Mouse (Mus musculus) c-Kit-negative CD71-positive TER-119-positive erythroid progenitor cells, embryonic 14.5 days (primary cell): ENCODE measurements around the gene Olfr170.
"Not testable (repeated sequence)": the region's sequence is repeated elsewhere in the genome, so short reads cannot be mapped to it uniquely, and the experiment has no call there.

ENCODE experiments used
- DNase-seq: peaks from one replicate; pipeline ENCODE4 v3.0.0-alpha.2; 2013; ENCODE audit warnings: low read depth, low spot score

The Olfr170 gene

DNA sequence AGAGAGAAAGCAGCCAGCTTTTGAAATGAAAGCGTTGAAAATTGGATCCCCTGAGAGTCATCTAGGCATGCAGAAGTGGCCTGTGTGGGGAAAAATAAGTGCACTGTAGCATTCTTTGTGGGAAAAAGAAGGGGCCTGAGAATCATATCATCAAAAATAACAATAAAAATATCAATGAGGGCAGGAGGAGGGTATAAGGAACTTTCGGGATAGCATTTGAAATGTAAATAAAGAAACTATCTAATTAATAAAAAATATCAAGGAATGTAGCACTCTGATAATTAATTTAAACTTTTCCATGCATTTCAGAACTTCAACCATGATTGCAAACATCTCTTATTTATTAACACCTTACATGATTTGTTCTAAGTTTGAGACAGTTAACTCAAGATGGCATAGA, at the start of gene Olfr170:
Gene Olfr170 (minus strand): TSS at position 101 of the 400 bp plus-strand sequence.
- DNase-seq: not testable (repeated sequence)

DNA sequence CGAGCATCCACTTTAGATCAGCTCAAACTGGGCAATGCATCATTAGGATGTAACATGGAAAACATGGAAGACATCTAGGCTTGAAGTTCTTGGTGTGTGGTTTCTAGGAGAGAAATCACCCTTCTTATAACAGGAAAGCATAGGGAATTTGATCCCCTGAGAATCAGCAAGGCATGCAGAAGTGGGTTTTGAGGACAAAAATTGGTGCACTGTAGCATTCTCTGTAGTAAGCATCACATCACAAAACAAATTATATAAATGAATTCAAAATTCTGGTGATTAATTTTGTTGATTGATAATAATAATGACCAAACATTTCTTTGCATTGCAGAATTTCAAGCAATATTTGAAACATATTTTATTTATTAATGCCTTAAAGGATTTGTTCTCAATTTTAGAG, 18.1 kb upstream of the Olfr170 start, which contains the start of gene Olfr171:
Gene Olfr171 (minus strand): TSS at position 101 of the 400 bp plus-strand sequence.
- no peak for DNase-seq

DNA sequence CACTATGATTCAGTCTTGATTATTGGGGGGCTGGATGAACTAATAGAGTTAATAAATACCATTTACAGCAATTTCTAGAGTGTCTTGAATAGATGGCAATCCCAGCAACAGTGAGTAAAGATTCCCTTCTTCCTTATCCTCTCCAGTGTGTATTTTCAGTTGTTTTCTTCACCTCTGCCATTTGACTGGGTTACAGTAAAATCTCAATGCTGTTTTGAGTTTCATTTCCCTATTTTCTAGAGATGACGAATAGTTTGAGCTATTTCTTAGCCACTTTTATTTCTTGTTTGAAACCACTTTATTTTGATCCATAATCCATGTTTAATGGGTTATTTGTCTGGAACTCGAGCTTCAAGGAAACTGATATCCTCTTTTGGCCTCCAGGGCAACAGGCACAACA, 8.5 kb downstream of the Olfr170 start:
- DNase-seq: no peak

DNA sequence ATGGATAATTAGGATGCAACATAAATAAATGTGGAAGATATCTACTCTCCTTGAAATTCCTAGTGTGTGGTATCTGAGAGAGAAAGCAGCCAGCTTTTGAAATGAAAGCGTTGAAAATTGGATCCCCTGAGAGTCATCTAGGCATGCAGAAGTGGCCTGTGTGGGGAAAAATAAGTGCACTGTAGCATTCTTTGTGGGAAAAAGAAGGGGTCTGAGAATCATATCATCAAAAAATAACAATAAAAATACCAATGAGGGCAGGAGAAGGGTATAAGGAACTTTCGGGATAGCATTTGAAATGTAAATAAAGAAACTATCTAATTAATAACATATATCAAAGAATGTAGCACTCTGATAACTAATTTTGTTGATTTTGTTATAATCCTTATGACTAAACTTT, 40.0 kb downstream of the Olfr170 start, which contains the start of gene Olfr169:
Gene Olfr169 (minus strand): TSS at position 101 of the 400 bp plus-strand sequence.
- DNase-seq: not testable (repeated sequence)
